Mouse (Mus musculus) embryonic fibroblast, embryonic 13.5 days (primary cell): ENCODE data around the gene Prkcz. TPM values are rescaled to one million over a fixed set of nuclear protein-coding genes. Genes with fewer than 3 reads are reported as not detected.

Experiments
- H3K27ac ChIP-seq: 2 replicates; pipeline ENCODE4 v1.5.1; 2012; ENCODE audit warnings: low read length, control low read depth, inconsistent platforms; ENCODE audit not compliant: insufficient read depth
- H3K4me1 ChIP-seq: 2 replicates; pipeline ENCODE4 v1.6.1; 2011; ENCODE audit warnings: low read length; ENCODE audit not compliant: control insufficient read depth, insufficient read depth
- H3K4me3 ChIP-seq: 2 replicates; pipeline ENCODE4 v1.5.1; 2011; ENCODE audit warnings: mild to moderate bottlenecking, control low read depth, low read length; ENCODE audit not compliant: insufficient read depth
- CTCF ChIP-seq: IDR thresholded peaks from 2 replicates; pipeline ENCODE4 v1.5.1; 2011; ENCODE audit warnings: mild to moderate bottlenecking, control low read depth, low read length, moderate library complexity, borderline replicate concordance; ENCODE audit not compliant: insufficient read depth
- POLR2A ChIP-seq: IDR thresholded peaks from 2 replicates; pipeline ENCODE4 v1.6.1; 2011; ENCODE audit warnings: low read depth, mild to moderate bottlenecking, control low read depth, low read length, moderate library complexity
- polyA plus RNA-seq: library from polyadenylated mRNA; stranded (reverse); fragments of >200 nt; gene quantifications from 2 replicates; pipeline ENCODE4 v1.2.4, GENCODE M21; 2011; ENCODE audit warnings: low read depth; ENCODE audit not compliant: missing spikeins, insufficient read length

Prkcz gene
- polyA plus RNA-seq, 1 experiment = 0.63 TPM

- TF ChIP-seq POLR2A = no peak
- TF ChIP-seq CTCF = no peak
- Histone ChIP-seq H3K4me1 (peaks cover 28% of the 10 kb centered on the region), H3K4me3 (no peak overlapping the region), H3K27ac (peak overlapping the region; percentile 47)
These were observed 145.2 kb downstream of the Prkcz start for GRCm38 (mm10) chr4:155215773-155216630.

DNA sequence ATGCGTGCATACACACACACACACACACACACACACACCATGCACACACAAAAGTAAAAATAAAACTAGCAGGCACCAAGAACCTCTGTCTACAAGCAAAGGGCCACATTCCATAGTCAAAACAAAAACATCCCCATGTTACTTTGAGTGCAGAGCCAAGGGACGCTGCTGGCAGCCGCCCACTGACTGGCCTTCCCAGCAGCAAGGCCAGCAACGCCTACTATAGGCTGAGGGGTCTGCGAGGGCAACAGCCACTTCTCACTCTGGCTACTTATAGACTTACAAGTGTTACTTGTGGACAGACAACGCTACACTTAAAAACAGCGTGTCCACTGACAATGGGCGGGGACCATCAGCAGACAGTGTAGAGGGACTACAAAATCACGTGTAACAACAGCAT, 146.0 kb downstream of the Prkcz start:
- H3K27ac ChIP-seq = peak overlapping the region; percentile 47

GRCm38 (mm10) chr4:155214793-155215192, 146.4 kb downstream of the Prkcz start:
- TF ChIP-seq CTCF (no peak), POLR2A (no peak)
- Histone ChIP-seq H3K4me1 (peaks cover 28% of the 10 kb centered on the region), H3K4me3 (no peak overlapping the region), H3K27ac (no peak overlapping the region)

More for the DNA sequence above, 146.0 kb downstream of the Prkcz start:
- TF ChIP-seq POLR2A = no peak
- no peak for TF ChIP-seq CTCF
- Histone ChIP-seq H3K4me1 (peaks cover 28% of the 10 kb centered on the region), H3K4me3 (no peak overlapping the region)

- Histone ChIP-seq H3K27ac (no peak overlapping the region), H3K4me1 (peaks cover 28% of the 10 kb centered on the region), H3K4me3 (no peak overlapping the region)
- TF ChIP-seq POLR2A = no peak
- TF ChIP-seq CTCF = no peak
These were observed 147.0 kb downstream of the Prkcz start for GRCm38 (mm10) chr4:155214188-155214587.

- no peak for TF ChIP-seq CTCF
- TF ChIP-seq POLR2A = no peak
- H3K4me1 ChIP-seq = peaks cover 30% of the 10 kb centered on the region
These were observed 147.5 kb downstream of the Prkcz start for GRCm38 (mm10) chr4:155213752-155214054.

GRCm38 (mm10) chr4:155213052-155213751, 148.0 kb downstream of the Prkcz start:
- Histone ChIP-seq H3K4me3 (no peak overlapping the region), H3K27ac (no peak overlapping the region), H3K4me1 (peaks cover 34% of the 10 kb centered on the region)
- TF ChIP-seq POLR2A = no peak
- no peak for TF ChIP-seq CTCF

More at GRCm38 (mm10) chr4:155213752-155214054, 147.5 kb downstream of the Prkcz start:
- Histone ChIP-seq H3K27ac (no peak overlapping the region), H3K4me3 (no peak overlapping the region)

Other genes with a start within 250 kb of the Prkcz start
- gene Ski, start 138.8 kb downstream of the Prkcz start, polyA plus RNA-seq = 88.4 and 106 TPM in 2 replicates
- 19.8 and 21.1 TPM in 2 replicates for gene Faap20, start 111.6 kb downstream of the Prkcz start, polyA plus RNA-seq
- not detected in 2 replicates for gene Gabrd, start 36.8 kb upstream of the Prkcz start, polyA plus RNA-seq
- gene Cfap74, start 47.8 kb upstream of the Prkcz start, polyA plus RNA-seq = 1.5 and 2.0 TPM in 2 replicates
- gene Tmem52, start 107.8 kb upstream of the Prkcz start, polyA plus RNA-seq = not detected in 2 replicates
- 532 and 536 TPM in 2 replicates for gene Gnb1, start 130.0 kb upstream of the Prkcz start, polyA plus RNA-seq
- gene Nadk, start 201.0 kb upstream of the Prkcz start, polyA plus RNA-seq = 116 and 130 TPM in 2 replicates
- gene Slc35e2, start 240.1 kb upstream of the Prkcz start, polyA plus RNA-seq = 11.7 and 13.5 TPM in 2 replicates